Mouse (Mus musculus) neural tube, embryonic 11.5 days (tissue): ENCODE measurements at regions not wholly inside any gene's neighbourhood (a gene's known extent, or its start where the extent isn't known, plus 50 kb on each side); places are given as distances from the start of the nearest gene placed in this dataset.

Source experiments
- ATAC-seq: fragments of 200-750 bp; cut with Nextera tagmentation; 2 replicates; pipeline ENCODE4 v1.8.0; 2017; ENCODE audit warnings: moderate number of reproducible peaks, mild to moderate bottlenecking, moderate TSS enrichment, moderate library complexity; ENCODE audit not compliant: insufficient read depth, low FRiP score, low TSS enrichment
- DNase-seq: peaks from one replicate; pipeline ENCODE4 v3.0.0-alpha.2; 2015; ENCODE audit warnings: low spot score
- H3K27ac ChIP-seq: fragments of 300-500 bp; sonication (generic); 2 replicates; pipeline ENCODE4 v1.5.1; 2014; ENCODE audit warnings: low read depth, mild to moderate bottlenecking, low read length
- H3K27me3 ChIP-seq: fragments of 300-500 bp; sonication (generic); 2 replicates; pipeline ENCODE4 v1.6.1; 2014; ENCODE audit warnings: mild to moderate bottlenecking, low read length, mixed read lengths; ENCODE audit not compliant: control insufficient read depth, insufficient read depth
- H3K36me3 ChIP-seq: fragments of 300-500 bp; sonication (generic); 2 replicates; pipeline ENCODE4 v1.6.1; 2014; ENCODE audit warnings: mild to moderate bottlenecking, low read length, moderate library complexity, mixed read lengths; ENCODE audit not compliant: control insufficient read depth, insufficient read depth
- H3K4me1 ChIP-seq: fragments of 300-500 bp; sonication (generic); 2 replicates; pipeline ENCODE4 v1.6.1; 2014; ENCODE audit warnings: low read length, mixed read lengths; ENCODE audit not compliant: control insufficient read depth, insufficient read depth
- H3K4me2 ChIP-seq: fragments of 300-500 bp; sonication (generic); 2 replicates; pipeline ENCODE4 v1.6.1; 2014; ENCODE audit warnings: low read depth, mild to moderate bottlenecking, moderate library complexity
- H3K4me3 ChIP-seq: fragments of 300-500 bp; sonication (generic); 2 replicates; pipeline ENCODE4 v1.5.1; 2014; ENCODE audit warnings: low read depth, low read length
- H3K9ac ChIP-seq: fragments of 300-500 bp; sonication (generic); 2 replicates; pipeline ENCODE4 v1.6.1; 2014; ENCODE audit warnings: mild to moderate bottlenecking, low read length
- H3K9me3 ChIP-seq: fragments of 300-500 bp; sonication (generic); 2 replicates; pipeline ENCODE4 v1.6.1; 2016; ENCODE audit warnings: low read length; ENCODE audit not compliant: control insufficient read depth
- WGBS: fragments of 180-500 bp; shearing (Covaris S2); extraction: QIAGEN DNeasy Blood & Tissue Kit; methylation state at CpG from one replicate; pipeline ENCODE4 v1.1.7; 2014; 5-methylcytosine and 5-hydroxymethylcytosine counted together

DNA sequence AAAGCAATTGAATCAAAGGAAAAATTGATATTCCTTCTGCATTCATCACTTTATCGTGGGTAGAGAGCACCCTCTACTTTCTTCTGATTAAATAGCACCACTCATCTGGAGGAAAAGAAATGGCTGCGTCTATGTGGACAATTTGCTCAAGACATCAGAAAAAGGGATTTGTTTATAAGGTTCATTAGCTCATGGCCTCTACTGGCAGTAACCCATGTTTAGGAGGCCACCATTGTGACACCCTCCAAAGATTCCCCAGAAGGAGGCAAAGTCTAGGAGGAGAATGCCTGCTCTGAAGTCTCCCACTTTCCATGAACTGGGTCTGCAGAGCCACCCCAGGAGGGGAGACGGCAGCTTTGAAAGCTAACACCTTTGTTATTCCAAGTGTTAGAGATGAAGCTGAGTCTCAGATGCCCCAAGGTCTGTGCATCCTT is 147.2 kb upstream of the Plscr5 start:
- H3K9me3 ChIP-seq: no peaks in the 10 kb centered on the region
- H3K4me1 ChIP-seq: no peaks in the 10 kb centered on the region
- no peaks in the 10 kb centered on the region for H3K27me3 ChIP-seq
- no peak overlapping the region for H3K9ac ChIP-seq
- 39% methylated on average over 3 of the region's 3 CpGs for WGBS
- peak; percentile 39 for DNase-seq
- no peaks in the 10 kb centered on the region for H3K36me3 ChIP-seq
- no peak overlapping the region for H3K4me3 ChIP-seq
- no peak overlapping the region for H3K4me2 ChIP-seq
- no peak for ATAC-seq
- H3K27ac ChIP-seq: no peak overlapping the region

DNA sequence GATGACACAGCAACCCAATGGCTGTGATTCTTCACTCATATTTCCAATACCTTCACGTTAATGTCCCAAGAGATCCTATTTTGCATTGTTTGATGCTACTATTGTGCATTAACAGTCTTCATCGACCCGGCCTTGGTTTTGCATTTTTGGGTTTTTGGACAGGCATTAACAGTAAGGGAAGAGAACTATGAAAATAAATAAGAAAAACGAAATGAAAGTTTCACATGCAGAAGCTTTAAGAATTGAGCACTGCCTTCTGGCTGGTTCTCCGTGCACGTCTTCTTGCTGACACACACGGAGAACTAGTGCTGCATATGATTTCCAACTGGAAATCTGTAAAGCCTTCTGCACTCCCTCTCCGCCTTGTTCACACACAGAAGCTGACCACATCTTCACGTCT is 148.6 kb upstream of the Plscr5 start:
- no peaks in the 10 kb centered on the region for H3K27me3 ChIP-seq
- DNase-seq (no peak), ATAC-seq (no peak)
- 75% methylated on average over 9 of the region's 9 CpGs for WGBS
- no peak overlapping the region for H3K9ac ChIP-seq
- H3K9me3 ChIP-seq: no peaks in the 10 kb centered on the region
- no peaks in the 10 kb centered on the region for H3K4me1 ChIP-seq
- no peak overlapping the region for H3K27ac ChIP-seq
- H3K36me3 ChIP-seq: no peaks in the 10 kb centered on the region
- no peak overlapping the region for H3K4me2 ChIP-seq
- H3K4me3 ChIP-seq: no peak overlapping the region

DNA sequence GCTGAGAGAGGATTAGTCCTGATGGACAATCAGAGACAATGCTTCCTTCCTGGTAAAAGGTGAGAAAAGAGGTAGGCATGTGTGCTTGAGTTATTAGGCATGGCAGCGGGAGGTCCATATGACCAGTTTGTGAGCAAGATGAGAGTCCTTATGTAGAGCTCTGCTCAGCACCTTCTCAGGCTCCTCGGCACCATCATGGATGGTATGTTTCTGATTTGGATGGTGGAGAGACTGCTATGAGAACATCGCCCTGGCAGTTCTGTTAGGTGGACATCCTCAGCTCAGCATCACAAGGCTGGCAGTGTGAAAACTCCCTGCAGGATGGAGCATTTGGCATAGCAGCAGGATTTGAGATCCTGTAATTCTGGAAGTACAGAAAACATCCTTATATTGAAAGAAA is 176.2 kb upstream of the Plscr5 start:
- Histone ChIP-seq H3K36me3 (no peaks in the 10 kb centered on the region), H3K9me3 (no peaks in the 10 kb centered on the region), H3K9ac (no peak overlapping the region), H3K4me3 (no peak overlapping the region), H3K27ac (no peak overlapping the region), H3K4me2 (no peak overlapping the region), H3K27me3 (no peaks in the 10 kb centered on the region), H3K4me1 (no peaks in the 10 kb centered on the region)
- ATAC-seq (no peak), DNase-seq (no peak)
- 89% methylated on average over 3 of the region's 3 CpGs for WGBS

DNA sequence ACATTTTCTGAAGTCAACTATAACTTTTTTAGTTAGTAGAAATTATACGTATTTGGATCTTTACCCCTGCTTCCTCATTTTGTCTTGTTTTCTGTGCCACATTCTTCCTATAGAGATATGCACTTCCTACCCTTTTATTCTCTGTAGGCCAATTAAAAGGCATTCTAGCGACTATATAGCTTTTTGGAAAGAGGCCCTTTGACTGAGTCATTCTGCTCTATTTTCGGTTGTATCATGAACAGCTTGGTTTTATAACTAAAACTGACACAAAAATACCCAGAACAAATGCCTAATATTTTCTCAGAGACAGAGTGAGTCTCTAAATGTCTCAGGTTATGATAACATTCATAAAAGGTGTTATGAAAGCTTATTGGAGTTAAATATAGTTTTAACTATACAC is 176.8 kb upstream of the Plscr5 start:
- no peak overlapping the region for H3K4me2 ChIP-seq
- no peaks in the 10 kb centered on the region for H3K27me3 ChIP-seq
- no peak for DNase-seq
- H3K9ac ChIP-seq: no peak overlapping the region
- no peaks in the 10 kb centered on the region for H3K4me1 ChIP-seq
- WGBS: 80% methylated on average over 3 of the region's 3 CpGs
- no peak overlapping the region for H3K4me3 ChIP-seq
- H3K36me3 ChIP-seq: no peaks in the 10 kb centered on the region
- no peak overlapping the region for H3K27ac ChIP-seq
- no peak for ATAC-seq
- no peaks in the 10 kb centered on the region for H3K9me3 ChIP-seq

DNA sequence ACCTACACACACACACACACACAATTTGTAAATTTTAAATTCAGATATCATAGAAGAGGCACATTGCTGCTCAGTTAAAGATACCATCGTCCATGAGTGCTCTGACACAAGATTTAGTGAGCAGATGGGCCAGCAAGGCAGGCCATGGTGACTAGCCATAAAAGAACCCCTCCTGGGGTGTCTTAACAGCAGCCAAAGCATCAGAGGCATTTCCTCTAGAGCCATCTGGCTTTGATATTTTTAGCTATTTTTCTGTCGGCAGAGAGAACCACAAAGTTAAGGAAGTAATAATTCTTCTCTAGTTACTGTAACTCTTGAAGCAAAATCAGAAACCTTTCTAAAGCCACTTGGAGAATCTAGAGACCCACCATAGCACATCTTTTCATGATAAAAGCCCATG is 204.5 kb upstream of the Plscr5 start:
- Histone ChIP-seq H3K4me1 (no peaks in the 10 kb centered on the region), H3K36me3 (no peaks in the 10 kb centered on the region), H3K4me3 (no peak overlapping the region), H3K9ac (no peak overlapping the region), H3K27me3 (no peaks in the 10 kb centered on the region), H3K9me3 (no peaks in the 10 kb centered on the region), H3K27ac (no peak overlapping the region), H3K4me2 (no peak overlapping the region)
- WGBS: 33% methylated on average over 2 of the region's 2 CpGs
- ATAC-seq: no peak
- no peak for DNase-seq

DNA sequence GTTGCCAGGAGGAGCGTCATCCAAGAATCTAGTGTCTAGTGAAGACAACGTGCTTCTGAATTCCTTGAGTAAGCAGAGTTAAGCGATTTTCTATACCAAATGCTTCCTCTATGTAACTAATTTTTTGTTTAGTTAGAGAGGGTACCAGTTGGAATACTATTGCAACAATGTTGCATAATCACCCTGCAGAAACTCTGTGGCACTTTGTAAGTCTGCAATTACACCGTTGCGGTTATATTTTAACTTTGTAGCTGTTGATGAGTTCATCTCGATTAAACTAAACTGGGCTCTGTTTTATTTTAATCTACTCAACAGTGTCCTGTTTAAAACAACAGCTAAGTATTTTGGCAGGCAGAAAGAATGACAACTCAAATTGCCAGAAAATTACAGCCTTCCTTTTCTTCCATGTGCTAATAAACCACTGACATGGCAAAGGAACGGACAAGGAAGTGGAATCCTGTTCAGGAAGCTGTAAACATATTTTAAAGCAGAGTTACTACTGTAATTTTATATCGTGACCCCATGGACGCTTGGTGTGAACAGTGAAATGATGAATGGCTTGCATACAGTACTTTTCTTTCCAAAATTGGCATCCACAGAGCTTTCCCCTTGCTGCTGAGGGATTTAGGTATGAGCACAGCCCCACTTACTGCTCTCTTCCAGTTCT is 210.6 kb upstream of the Plscr5 start:
- no peak overlapping the region for H3K4me2 ChIP-seq
- no peaks in the 10 kb centered on the region for H3K9me3 ChIP-seq
- DNase-seq: no peak
- ATAC-seq: no peak
- 77% methylated on average over 9 of the region's 9 CpGs for WGBS
- H3K9ac ChIP-seq: no peak overlapping the region
- no peak overlapping the region for H3K4me3 ChIP-seq
- H3K4me1 ChIP-seq: no peaks in the 10 kb centered on the region
- H3K27me3 ChIP-seq: no peaks in the 10 kb centered on the region
- H3K36me3 ChIP-seq: no peaks in the 10 kb centered on the region
- no peak overlapping the region for H3K27ac ChIP-seq

DNA sequence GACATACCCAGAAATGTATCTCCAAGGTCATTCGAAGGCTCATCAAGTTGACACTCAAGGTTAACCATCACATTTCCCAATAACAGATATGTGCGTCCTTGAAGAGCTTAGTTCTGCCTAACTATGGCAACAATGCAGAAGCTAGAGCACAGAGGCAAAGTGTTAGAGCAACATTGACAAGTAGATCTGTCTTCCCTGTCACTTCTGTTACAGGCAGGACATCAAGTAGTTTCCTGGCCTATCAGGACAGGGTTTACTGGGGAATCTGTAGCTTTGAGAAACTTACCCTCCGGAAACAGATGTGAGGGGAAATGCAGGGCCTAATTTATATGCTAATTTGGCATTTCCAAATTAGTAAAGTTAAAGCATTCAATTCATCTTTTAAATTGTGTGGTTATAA is 211.2 kb upstream of the Plscr5 start:
- H3K9ac ChIP-seq: no peak overlapping the region
- no peak for DNase-seq
- no peaks in the 10 kb centered on the region for H3K27me3 ChIP-seq
- no peaks in the 10 kb centered on the region for H3K36me3 ChIP-seq
- no peak overlapping the region for H3K27ac ChIP-seq
- WGBS: 84% methylated on average over 3 of the region's 3 CpGs
- H3K4me1 ChIP-seq: no peaks in the 10 kb centered on the region
- H3K4me3 ChIP-seq: no peak overlapping the region
- no peak for ATAC-seq
- no peaks in the 10 kb centered on the region for H3K9me3 ChIP-seq
- H3K4me2 ChIP-seq: no peak overlapping the region

DNA sequence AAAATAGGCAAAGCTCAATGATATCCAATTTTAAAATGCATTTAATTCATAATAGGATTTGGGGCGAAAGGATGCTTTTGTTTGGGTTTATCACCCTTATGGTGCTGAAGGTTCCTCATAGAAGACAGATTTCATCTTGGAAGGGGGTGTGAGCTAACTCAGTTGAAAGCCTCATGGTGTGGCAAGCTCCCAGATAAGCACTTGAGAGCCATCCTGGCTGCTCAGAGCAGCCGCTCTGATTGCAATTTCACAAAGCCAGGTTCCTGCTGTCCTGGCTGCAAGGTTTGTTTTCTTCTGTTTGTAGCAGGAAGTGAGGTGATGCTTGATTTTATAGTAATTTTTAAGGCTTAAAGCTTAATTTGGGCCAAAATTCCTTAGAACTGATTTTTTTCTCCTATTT is 228.7 kb upstream of the Plscr5 start:
- Histone ChIP-seq H3K9me3 (no peaks in the 10 kb centered on the region), H3K4me3 (no peak overlapping the region), H3K27me3 (no peaks in the 10 kb centered on the region), H3K9ac (no peak overlapping the region), H3K4me1 (no peaks in the 10 kb centered on the region), H3K36me3 (no peaks in the 10 kb centered on the region), H3K4me2 (no peak overlapping the region), H3K27ac (no peak overlapping the region)
- ATAC-seq: no peak
- WGBS: 80% methylated on average over 2 of the region's 2 CpGs
- no peak for DNase-seq

DNA sequence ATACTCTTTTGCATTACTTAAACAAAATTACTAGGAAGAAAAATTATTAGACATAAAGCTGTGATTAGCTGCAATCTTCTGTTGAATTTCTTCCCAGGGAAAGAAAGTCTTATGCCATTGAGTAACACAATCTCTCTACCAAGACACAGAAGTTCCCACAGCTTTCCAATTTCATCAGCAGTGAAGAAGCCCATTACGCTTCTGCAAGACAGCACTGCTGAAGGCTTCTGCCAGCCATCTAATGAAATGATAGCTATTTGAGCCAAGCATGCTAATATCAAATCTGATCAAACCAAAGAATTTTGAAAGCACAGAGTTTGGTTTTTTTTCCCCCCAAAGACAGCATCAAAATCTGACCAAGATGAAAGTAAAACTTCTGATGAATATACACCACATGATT is 230.0 kb upstream of the Plscr5 start:
- Histone ChIP-seq H3K27ac (no peak overlapping the region), H3K9me3 (no peaks in the 10 kb centered on the region), H3K4me3 (no peak overlapping the region), H3K4me1 (no peaks in the 10 kb centered on the region), H3K4me2 (no peak overlapping the region), H3K9ac (no peak overlapping the region), H3K36me3 (no peaks in the 10 kb centered on the region), H3K27me3 (no peaks in the 10 kb centered on the region)
- no peak for ATAC-seq
- WGBS: 76% methylated on average over 1 of the region's 1 CpGs
- no peak for DNase-seq
